Mouse (Mus musculus) hindbrain, embryonic 11.5 days (tissue): ENCODE measurements at regions not wholly inside any gene's neighbourhood (a gene's known extent, or its start where the extent isn't known, plus 50 kb on each side); places are given as distances from the start of the nearest gene placed in this dataset.

Source experiments
- ATAC-seq: fragments of 200-750 bp; cut with Nextera tagmentation; 2 replicates; pipeline ENCODE4 v1.8.0; 2017; ENCODE audit warnings: mild to moderate bottlenecking, moderate TSS enrichment, moderate library complexity; ENCODE audit not compliant: low FRiP score
- DNase-seq: peaks from one replicate; pipeline ENCODE4 v3.0.0-alpha.2; 2015; ENCODE audit warnings: low spot score
- H3K27ac ChIP-seq: fragments of 300-500 bp; sonication (generic); 2 replicates; pipeline ENCODE4 v1.5.1; 2014; ENCODE audit warnings: mild to moderate bottlenecking, low read depth, low read length
- H3K27me3 ChIP-seq: fragments of 300-500 bp; sonication (generic); 2 replicates; pipeline ENCODE4 v1.6.1; 2014; ENCODE audit warnings: mild to moderate bottlenecking, low read length, moderate library complexity, mixed read lengths; ENCODE audit not compliant: control insufficient read depth, insufficient read depth
- H3K36me3 ChIP-seq: fragments of 300-500 bp; sonication (generic); 2 replicates; pipeline ENCODE4 v1.6.1; 2014; ENCODE audit warnings: mild to moderate bottlenecking, low read length, moderate library complexity, mixed read lengths; ENCODE audit not compliant: control insufficient read depth, insufficient read depth
- H3K4me1 ChIP-seq: fragments of 300-500 bp; sonication (generic); replicated peaks from 2 replicates; pipeline ENCODE4 v1.6.1; 2014; ENCODE audit warnings: low read length, mixed read lengths; ENCODE audit not compliant: control insufficient read depth, insufficient read depth
- H3K4me2 ChIP-seq: fragments of 300-500 bp; sonication (generic); replicated peaks from 2 replicates; pipeline ENCODE4 v1.6.1; 2014; ENCODE audit warnings: mild to moderate bottlenecking, low read depth, low read length
- H3K4me3 ChIP-seq: fragments of 300-500 bp; sonication (generic); 2 replicates; pipeline ENCODE4 v1.5.1; 2014; ENCODE audit warnings: low read depth, low read length
- H3K9ac ChIP-seq: fragments of 300-500 bp; sonication (generic); 2 replicates; pipeline ENCODE4 v1.6.1; 2014; ENCODE audit warnings: low read depth, low read length
- H3K9me3 ChIP-seq: fragments of 300-500 bp; sonication (generic); 2 replicates; pipeline ENCODE4 v1.6.1; 2016; ENCODE audit warnings: low read length; ENCODE audit not compliant: control insufficient read depth
- WGBS: fragments of 180-500 bp; shearing (Covaris S2); extraction: QIAGEN DNeasy Blood & Tissue Kit; methylation state at CpG from one replicate; pipeline ENCODE4 v1.1.7; 2014; 5-methylcytosine and 5-hydroxymethylcytosine counted together

- Histone ChIP-seq H3K9ac (no peak overlapping the region), H3K27ac (no peak overlapping the region), H3K4me3 (no peak overlapping the region), H3K9me3 (no peaks in the 10 kb centered on the region), H3K4me2 (no peak overlapping the region), H3K27me3 (no peaks in the 10 kb centered on the region), H3K4me1 (no peaks in the 10 kb centered on the region), H3K36me3 (no peaks in the 10 kb centered on the region)
- ATAC-seq, result no peak
- WGBS, result 76% methylated on average over 1 of the region's 1 CpGs
- no peak for DNase-seq
Measured at GRCm38 (mm10) chr14:17578776-17579175, 81.3 kb upstream of the Thrb start.

GRCm38 (mm10) chr14:17589595-17589994, 70.5 kb upstream of the Thrb start:
- no peak for ATAC-seq

GRCm38 (mm10) chr14:17599553-17599952, 60.5 kb upstream of the Thrb start:
- Histone ChIP-seq H3K36me3 (no peaks in the 10 kb centered on the region), H3K27me3 (no peaks in the 10 kb centered on the region), H3K9ac (no peak overlapping the region), H3K27ac (no peak overlapping the region), H3K4me3 (no peak overlapping the region), H3K4me1 (no peaks in the 10 kb centered on the region), H3K4me2 (no peak overlapping the region), H3K9me3 (no peaks in the 10 kb centered on the region)
- WGBS, result 85% methylated on average over 5 of the region's 5 CpGs
- ATAC-seq (no peak), DNase-seq (no peak)

More at GRCm38 (mm10) chr14:17589595-17589994, 70.5 kb upstream of the Thrb start:
- H3K4me1 ChIP-seq, result no peaks in the 10 kb centered on the region
- no peak overlapping the region for H3K9ac ChIP-seq
- no peak for DNase-seq
- no peaks in the 10 kb centered on the region for H3K27me3 ChIP-seq
- H3K4me3 ChIP-seq, result no peak overlapping the region
- no peaks in the 10 kb centered on the region for H3K9me3 ChIP-seq
- H3K36me3 ChIP-seq, result no peaks in the 10 kb centered on the region
- H3K27ac ChIP-seq, result no peak overlapping the region
- no peak overlapping the region for H3K4me2 ChIP-seq

GRCm38 (mm10) chr14:17602357-17602756, 57.7 kb upstream of the Thrb start:
- Histone ChIP-seq H3K36me3 (no peaks in the 10 kb centered on the region), H3K9ac (no peak overlapping the region), H3K4me3 (no peak overlapping the region), H3K4me2 (no peak overlapping the region), H3K27me3 (no peaks in the 10 kb centered on the region), H3K27ac (no peak overlapping the region), H3K9me3 (no peaks in the 10 kb centered on the region), H3K4me1 (no peaks in the 10 kb centered on the region)
- WGBS, result 86% methylated on average over 1 of the region's 1 CpGs
- ATAC-seq (no peak), DNase-seq (no peak)

DNA sequence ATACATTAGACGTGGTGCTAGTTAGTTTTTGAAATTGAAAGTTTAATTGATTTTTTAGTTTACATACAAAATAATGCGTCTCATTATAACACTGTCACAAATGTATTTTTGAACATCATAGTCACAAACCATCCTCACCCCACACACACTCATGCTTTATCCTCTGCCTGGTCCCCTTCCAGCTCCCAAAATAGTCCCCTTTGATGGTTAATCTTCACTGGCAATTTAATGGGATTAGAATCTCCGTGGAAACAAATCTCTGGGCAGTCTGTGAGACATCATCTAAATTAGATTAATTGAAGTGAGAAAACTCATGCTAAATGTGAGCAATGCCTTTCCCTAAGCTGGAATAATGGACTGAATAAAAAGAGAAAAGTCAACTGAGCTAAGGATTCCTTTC, 54.0 kb upstream of the Thrb start:
- H3K4me2 ChIP-seq, result no peak overlapping the region
- no peak overlapping the region for H3K27ac ChIP-seq
- no peak for ATAC-seq
- H3K4me1 ChIP-seq, result no peaks in the 10 kb centered on the region
- no peaks in the 10 kb centered on the region for H3K9me3 ChIP-seq
- no peak overlapping the region for H3K4me3 ChIP-seq
- H3K9ac ChIP-seq, result no peak overlapping the region
- H3K27me3 ChIP-seq, result no peaks in the 10 kb centered on the region
- WGBS, result 70% methylated on average over 3 of the region's 3 CpGs
- DNase-seq, result no peak
- H3K36me3 ChIP-seq, result no peaks in the 10 kb centered on the region

DNA sequence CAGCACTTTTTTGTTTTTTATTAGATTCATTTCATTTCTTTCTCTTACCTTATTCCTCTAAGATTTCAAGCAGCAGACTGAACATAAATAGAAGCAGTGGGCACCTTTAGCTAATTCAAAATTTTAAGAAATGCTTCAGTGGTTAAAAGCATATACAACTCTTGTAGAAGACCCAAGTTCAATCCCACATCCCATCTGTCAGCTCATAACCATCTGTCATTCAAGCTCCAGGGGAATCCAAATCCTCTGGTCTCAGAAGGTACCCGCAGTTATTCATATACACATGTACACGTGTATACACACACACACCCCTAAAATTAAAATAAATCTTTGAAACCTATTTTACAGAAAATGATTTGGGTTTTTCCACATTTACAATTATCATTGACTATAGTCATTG, 52.9 kb upstream of the Thrb start:
- Histone ChIP-seq H3K4me3 (no peak overlapping the region), H3K36me3 (no peaks in the 10 kb centered on the region), H3K9me3 (no peaks in the 10 kb centered on the region), H3K4me2 (no peak overlapping the region), H3K27ac (no peak overlapping the region), H3K27me3 (no peaks in the 10 kb centered on the region), H3K4me1 (no peaks in the 10 kb centered on the region), H3K9ac (no peak overlapping the region)
- DNase-seq (no peak), ATAC-seq (no peak)
- 81% methylated on average over 2 of the region's 2 CpGs for WGBS
